Comparison of ENCODE assay signal across 16 mouse cellular contexts in genomic region chr8:55398331-55398730, GRCm38 (mm10).
DNase-seq lines count a peak whose midpoint lies in the region; ATAC-seq and TF ChIP-seq lines count a peak whose summit lies in the region.
"Had no signal": no experiment of that assay in that cellular context is flagged by ENCODE, and none has a peak within 500 bp of the region (broad histone marks: within the 10 kb centered on the region; RNA-seq: fewer than 3 reads in every experiment).

No protein-coding gene starts in this region.

- no peaks in the 10 kb centered on the region for H3K27me3 ChIP-seq in intestine, postnatal 0 days (replicated peaks; ENCODE audit: control insufficient read depth, insufficient read depth, low read length)
- no peaks in the 10 kb centered on the region for H3K27me3 ChIP-seq in intestine, embryonic 16.5 days (replicated peaks; ENCODE audit: control insufficient read depth, insufficient read depth, low read length)
- H3K27me3 ChIP-seq in lung, embryonic 14.5 days (ENCODE audit: insufficient read depth, low read length) = no peaks in the 10 kb centered on the region
- no peaks in the 10 kb centered on the region for H3K27me3 ChIP-seq in embryonic facial prominence, embryonic 14.5 days (replicated peaks; ENCODE audit: control insufficient read depth, insufficient read depth, low read length)
- H3K27me3 ChIP-seq: neural tube, embryonic 13.5 days; stomach, embryonic 15.5 days had no signal

- H3K4me2 ChIP-seq in intestine, postnatal 0 days (replicated peaks; ENCODE audit: low read depth) = no peak overlapping the region
- H3K4me2 ChIP-seq in intestine, embryonic 16.5 days (ENCODE audit: low read depth, low read length) = no peak overlapping the region
- H3K4me2 ChIP-seq in lung, embryonic 14.5 days = no peak overlapping the region
- H3K4me2 ChIP-seq in embryonic facial prominence, embryonic 14.5 days (ENCODE audit: low read depth, low read length) = no peak overlapping the region
- H3K4me2 ChIP-seq: liver, embryonic 11.5 days; neural tube, embryonic 13.5 days; stomach, embryonic 15.5 days had no signal

- ATAC-seq in intestine, postnatal 0 days = no peak
- ATAC-seq in intestine, embryonic 16.5 days = no peak
- ATAC-seq in lung, embryonic 14.5 days (ENCODE audit: insufficient read depth) = no peak
- ATAC-seq in embryonic facial prominence, embryonic 14.5 days (ENCODE audit: low read depth) = no peak
- ATAC-seq: midbrain, embryonic 16.5 days had no signal

- peak; percentile 6 for DNase-seq in lung, embryonic 14.5 days
- no peak for DNase-seq in lung, adult 18-20 months
- DNase-seq in R1 (ENCODE audit: low read depth, low spot score) = peak; percentile 35
- DNase-seq in embryonic facial prominence, embryonic 14.5 days (ENCODE audit: low spot score) = peak; percentile 2
- DNase-seq in urinary bladder, postnatal 25 days (ENCODE audit: low spot score) = no peak
- DNase-seq in adrenal gland, postnatal 4 days (ENCODE audit: low spot score in 2 of 2) = no peak
- DNase-seq: adrenal gland, postnatal 14 days; cerebellum, adult 18-20 months; lung, postnatal 36 days; thymus, postnatal 36 days had no signal

- H3K9me3 ChIP-seq in intestine, postnatal 0 days (ENCODE audit: control insufficient read depth) = no peaks in the 10 kb centered on the region
- no peaks in the 10 kb centered on the region for H3K9me3 ChIP-seq in intestine, embryonic 16.5 days (ENCODE audit: control insufficient read depth, low read length)
- no peaks in the 10 kb centered on the region for H3K9me3 ChIP-seq in lung, embryonic 14.5 days (ENCODE audit: low read depth, low read length)
- H3K9me3 ChIP-seq in embryonic facial prominence, embryonic 14.5 days (ENCODE audit: control insufficient read depth, low read length) = no peaks in the 10 kb centered on the region
- H3K9me3 ChIP-seq: neural tube, embryonic 13.5 days; stomach, embryonic 15.5 days had no signal

- H3K27ac ChIP-seq in intestine, postnatal 0 days (ENCODE audit: low read depth, low read length) = no peak overlapping the region
- H3K27ac ChIP-seq in intestine, embryonic 16.5 days (ENCODE audit: low read length) = no peak overlapping the region
- no peak overlapping the region for H3K27ac ChIP-seq in lung, embryonic 14.5 days (ENCODE audit: low read depth)
- no peak overlapping the region for H3K27ac ChIP-seq in embryonic facial prominence, embryonic 14.5 days (replicated peaks; ENCODE audit: low read depth, low read length)
- H3K27ac ChIP-seq: neural tube, embryonic 13.5 days; stomach, embryonic 15.5 days had no signal

- H3K36me3 ChIP-seq in intestine, postnatal 0 days (ENCODE audit: control insufficient read depth, insufficient read depth) = no peaks in the 10 kb centered on the region
- no peaks in the 10 kb centered on the region for H3K36me3 ChIP-seq in intestine, embryonic 16.5 days (ENCODE audit: control insufficient read depth, insufficient read depth, low read length)
- H3K36me3 ChIP-seq in lung, embryonic 14.5 days (ENCODE audit: insufficient read depth) = no peaks in the 10 kb centered on the region
- H3K36me3 ChIP-seq in embryonic facial prominence, embryonic 14.5 days (ENCODE audit: control insufficient read depth, insufficient read depth, low read length) = no peaks in the 10 kb centered on the region
- H3K36me3 ChIP-seq: neural tube, embryonic 13.5 days; stomach, embryonic 15.5 days had no signal

- H3K9ac ChIP-seq in intestine, postnatal 0 days (ENCODE audit: low read depth, low read length) = no peak overlapping the region
- H3K9ac ChIP-seq in intestine, embryonic 16.5 days (ENCODE audit: low read depth, low read length) = no peak overlapping the region
- no peak overlapping the region for H3K9ac ChIP-seq in lung, embryonic 14.5 days
- H3K9ac ChIP-seq in embryonic facial prominence, embryonic 14.5 days (ENCODE audit: low read depth, low read length) = no peak overlapping the region
- H3K9ac ChIP-seq: neural tube, embryonic 13.5 days; stomach, embryonic 15.5 days had no signal

- no peaks in the 10 kb centered on the region for H3K4me1 ChIP-seq in intestine, postnatal 0 days (replicated peaks; ENCODE audit: control insufficient read depth, insufficient read depth, low read length)
- no peaks in the 10 kb centered on the region for H3K4me1 ChIP-seq in intestine, embryonic 16.5 days (ENCODE audit: control insufficient read depth, insufficient read depth, low read length)
- H3K4me1 ChIP-seq in lung, embryonic 14.5 days (ENCODE audit: insufficient read depth) = no peaks in the 10 kb centered on the region
- no peaks in the 10 kb centered on the region for H3K4me1 ChIP-seq in embryonic facial prominence, embryonic 14.5 days (ENCODE audit: control insufficient read depth, insufficient read depth, low read length)
- H3K4me1 ChIP-seq: neural tube, embryonic 13.5 days; stomach, embryonic 15.5 days had no signal

- H3K4me3 ChIP-seq in intestine, postnatal 0 days (ENCODE audit: low read depth, low read length) = no peak overlapping the region
- H3K4me3 ChIP-seq in intestine, embryonic 16.5 days (ENCODE audit: low read length) = no peak overlapping the region
- H3K4me3 ChIP-seq in lung, embryonic 14.5 days (ENCODE audit: low read depth, low read length) = no peak overlapping the region
- no peak overlapping the region for H3K4me3 ChIP-seq in embryonic facial prominence, embryonic 14.5 days (ENCODE audit: low read depth, low read length)
- H3K4me3 ChIP-seq: neural tube, embryonic 13.5 days; stomach, embryonic 15.5 days had no signal

- peak; percentile 43 for TF ChIP-seq CTCF in intestine, postnatal 0 days (IDR thresholded peaks at IDR 0.05; ENCODE audit: low read depth)
- TF ChIP-seq CTCF in lung, embryonic 14.5 days (IDR thresholded peaks at IDR 0.05; ENCODE audit: low read depth) = no peak; the same call in 1 of the 2 replicates

Comparison
In these comparisons a context has a peak if more than half of its experiments do, and no peak if none do; other contexts are left out.
1. DNase-seq: peak in lung, embryonic 14.5 days (single experiment), R1 (single experiment) and embryonic facial prominence, embryonic 14.5 days (single experiment); none in lung, adult 18-20 months (0 of 2), urinary bladder, postnatal 25 days (single experiment) and adrenal gland, postnatal 4 days (0 of 2).